Mouse (Mus musculus): ENCODE data around the gene Cpa5. TPM values are rescaled to one million over a fixed set of nuclear protein-coding genes. Genes with fewer than 3 reads are reported as not detected.

Gene Cpa5
- polyA plus RNA-seq, 1 experiment from 2014 or later: 0.14 TPM

DNA sequence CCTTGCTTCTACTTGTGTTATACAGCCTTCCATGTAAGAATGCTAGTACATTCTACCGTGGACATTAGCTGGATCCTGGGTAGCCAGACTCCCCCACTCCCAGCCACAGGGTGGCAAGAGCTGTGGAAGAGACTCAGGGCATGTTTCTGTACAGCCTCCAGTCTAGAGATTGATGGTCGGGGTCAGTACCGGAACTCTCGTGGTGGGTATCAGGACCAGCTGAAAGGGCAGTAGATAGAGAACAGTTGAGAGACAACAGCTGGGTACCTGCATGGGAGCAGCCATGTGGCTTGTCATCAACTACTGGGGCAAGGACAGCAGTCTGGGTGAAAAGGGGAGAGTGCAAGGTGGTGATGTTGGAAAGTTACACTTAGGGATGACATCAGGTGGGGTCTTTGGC is 5.7 kb upstream of the Cpa5 start:
- Histone ChIP-seq H3K36me3 (no peaks in the 10 kb centered on the region), H3K9me3 (no peaks in the 10 kb centered on the region), H3K27ac (peak overlapping the region; percentile 82), H3K27me3 (no peaks in the 10 kb centered on the region), H3K4me1 (replicated peaks) (peaks cover 35% of the 10 kb centered on the region), H3K4me3 (replicated peaks) (no peak overlapping the region), H3K4me2 (no peak overlapping the region), H3K9ac (replicated peaks) (no peak overlapping the region)
- ATAC-seq (ENCODE audit: insufficient number of reproducible peaks, insufficient read depth, low FRiP score, low TSS enrichment, low read depth): no peak
- 88% methylated on average over 4 of the region's 4 CpGs for WGBS

DNA sequence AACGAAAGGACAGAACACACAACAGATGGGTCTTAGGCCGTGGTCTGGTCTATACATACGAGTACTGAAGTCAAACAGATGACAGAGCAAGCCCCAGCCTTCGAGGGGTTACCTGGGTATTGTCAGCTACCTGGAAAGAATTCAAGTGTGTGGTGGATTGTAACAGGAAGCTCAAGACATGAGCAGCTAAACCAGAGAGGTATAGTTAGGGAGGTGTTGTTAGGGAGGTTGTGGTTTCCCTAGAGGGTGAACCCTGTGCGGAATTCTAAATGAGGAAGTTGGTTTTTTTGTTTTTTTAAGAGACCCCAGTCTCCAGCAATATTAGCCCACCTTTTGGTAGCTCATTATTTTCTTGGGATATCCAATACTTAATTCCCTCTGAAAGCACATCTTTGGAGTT is 5.1 kb upstream of the Cpa5 start:
- H3K36me3 ChIP-seq: no peaks in the 10 kb centered on the region
- 73% methylated on average over 5 of the region's 5 CpGs for WGBS
- H3K27ac ChIP-seq: peak overlapping the region; percentile 82
- no peak overlapping the region for H3K4me2 ChIP-seq
- no peaks in the 10 kb centered on the region for H3K9me3 ChIP-seq
- no peak for ATAC-seq (ENCODE audit: insufficient number of reproducible peaks, insufficient read depth, low FRiP score, low TSS enrichment, low read depth)
- H3K9ac ChIP-seq (replicated peaks): no peak overlapping the region
- H3K4me1 ChIP-seq (replicated peaks): peaks cover 35% of the 10 kb centered on the region
- H3K4me3 ChIP-seq (replicated peaks): no peak overlapping the region
- H3K27me3 ChIP-seq: no peaks in the 10 kb centered on the region

DNA sequence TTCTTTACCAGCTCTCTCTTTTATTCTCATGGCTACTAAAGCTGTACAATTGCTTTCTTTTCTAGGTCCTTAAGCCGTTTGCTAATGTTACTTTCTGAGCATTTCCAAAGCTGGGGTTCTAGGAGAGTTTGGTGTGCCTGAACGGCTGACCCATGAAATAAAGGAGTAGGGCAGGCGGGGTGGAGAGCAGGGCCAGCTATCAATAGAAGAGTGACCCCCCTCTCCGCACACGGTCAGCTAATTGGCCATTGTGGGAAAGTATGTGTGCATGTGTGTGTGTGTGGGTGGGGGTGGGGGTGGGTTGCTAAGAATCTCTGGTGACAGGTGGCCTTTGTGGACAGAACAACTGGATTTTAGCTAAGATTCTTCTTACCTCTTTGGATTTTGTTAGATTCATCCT is 402 bp downstream of the Cpa5 start:
- Histone ChIP-seq H3K4me3 (replicated peaks) (no peak overlapping the region), H3K9me3 (no peaks in the 10 kb centered on the region), H3K9ac (replicated peaks) (no peak overlapping the region), H3K27me3 (no peaks in the 10 kb centered on the region), H3K27ac (no peak overlapping the region), H3K4me1 (replicated peaks) (peaks cover 21% of the 10 kb centered on the region), H3K36me3 (no peaks in the 10 kb centered on the region), H3K4me2 (no peak overlapping the region)
- no peak for ATAC-seq (ENCODE audit: insufficient number of reproducible peaks, insufficient read depth, low FRiP score, low TSS enrichment, low read depth)
- WGBS: 75% methylated on average over 5 of the region's 5 CpGs

DNA sequence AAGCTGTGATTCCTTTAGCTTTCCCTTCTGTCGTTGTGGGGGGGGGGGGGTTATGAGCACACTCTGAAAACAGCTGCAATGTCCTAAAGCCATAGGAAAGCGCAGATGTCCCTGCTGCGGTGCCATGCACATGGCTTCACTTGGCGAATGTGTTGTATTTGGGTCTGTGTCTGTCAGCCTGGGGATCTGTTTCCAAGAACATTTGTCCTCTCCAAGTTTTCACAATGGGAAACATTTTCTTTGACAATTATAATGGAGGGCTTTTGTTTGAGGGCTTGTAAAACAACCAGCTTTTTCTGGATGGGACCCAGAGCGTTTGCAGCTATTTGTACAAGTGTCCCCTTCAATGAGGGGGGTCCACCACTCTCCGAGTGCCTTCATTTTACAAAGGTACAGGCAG is 3.4 kb downstream of the Cpa5 start:
- Histone ChIP-seq H3K4me2 (no peak overlapping the region), H3K27ac (peak overlapping the region; percentile 95; the same call in 1 of the 2 replicates), H3K9me3 (no peaks in the 10 kb centered on the region), H3K9ac (replicated peaks) (no peak overlapping the region), H3K27me3 (no peaks in the 10 kb centered on the region), H3K4me3 (replicated peaks) (no peak overlapping the region), H3K4me1 (replicated peaks) (peaks cover 48% of the 10 kb centered on the region), H3K36me3 (no peaks in the 10 kb centered on the region)
- ATAC-seq (ENCODE audit: insufficient number of reproducible peaks, insufficient read depth, low FRiP score, low TSS enrichment, low read depth): no peak
- 81% methylated on average over 6 of the region's 6 CpGs for WGBS

DNA sequence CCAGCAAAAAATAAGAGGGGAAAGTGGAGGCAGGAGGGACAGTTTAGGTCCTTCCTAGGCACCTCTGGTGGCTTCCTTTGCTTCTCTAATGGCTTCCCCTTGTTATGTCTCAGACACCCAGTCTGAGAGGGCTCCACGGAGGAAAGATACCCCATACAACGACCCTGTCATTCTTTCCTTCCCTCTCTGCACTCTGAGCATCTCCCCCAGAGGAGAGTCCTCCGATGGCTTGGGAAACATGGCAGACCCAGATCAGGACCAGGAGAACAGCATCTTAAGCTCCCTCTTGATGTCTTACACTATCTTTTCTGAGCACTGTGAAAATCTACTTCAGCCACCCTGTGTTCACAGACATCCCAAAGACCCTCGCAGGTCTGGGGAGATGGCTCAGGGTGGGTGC is 4.9 kb downstream of the Cpa5 start:
- H3K4me3 ChIP-seq (replicated peaks): no peak overlapping the region
- WGBS: 15% methylated on average over 4 of the region's 4 CpGs
- H3K9me3 ChIP-seq: no peaks in the 10 kb centered on the region
- peaks cover 48% of the 10 kb centered on the region for H3K4me1 ChIP-seq (replicated peaks)
- H3K27me3 ChIP-seq: no peaks in the 10 kb centered on the region
- peak overlapping the region; percentile 95 for H3K27ac ChIP-seq
- H3K36me3 ChIP-seq: no peaks in the 10 kb centered on the region
- H3K4me2 ChIP-seq: peak overlapping the region; percentile 52
- no peak overlapping the region for H3K9ac ChIP-seq (replicated peaks)
- no peak for ATAC-seq (ENCODE audit: insufficient number of reproducible peaks, insufficient read depth, low FRiP score, low TSS enrichment, low read depth)

DNA sequence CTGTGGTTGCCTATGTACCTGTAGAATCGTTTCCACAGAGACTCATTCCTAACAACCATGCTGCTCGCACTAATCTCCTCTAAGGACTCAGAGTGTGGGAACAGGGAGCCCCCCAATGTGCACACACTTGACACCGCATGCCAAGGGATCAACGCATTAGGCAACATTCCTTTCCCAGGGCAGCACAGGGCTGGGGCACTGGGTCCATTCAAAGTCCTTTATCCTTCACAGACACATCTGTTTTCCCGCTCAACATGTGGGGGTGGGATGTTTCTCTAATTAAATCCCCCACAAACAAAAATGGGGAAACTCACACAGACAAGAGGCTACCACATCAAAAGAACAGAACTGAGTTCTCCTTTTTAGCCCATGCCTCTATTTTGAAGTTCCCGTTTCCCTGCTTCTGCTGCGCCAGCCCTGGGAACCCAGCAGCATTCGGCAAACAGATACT is 5.7 kb downstream of the Cpa5 start:
- ATAC-seq (ENCODE audit: insufficient number of reproducible peaks, insufficient read depth, low FRiP score, low TSS enrichment, low read depth): peak; percentile 48
- Histone ChIP-seq H3K27ac (peak overlapping the region; percentile 95), H3K4me1 (replicated peaks) (peaks cover 48% of the 10 kb centered on the region), H3K4me3 (replicated peaks) (0 out of 2 replicates have a peak overlapping the region, but pooled peaks have one; percentile 6), H3K9ac (replicated peaks) (peak overlapping the region; percentile 18; the same call in 1 of the 2 replicates), H3K36me3 (no peaks in the 10 kb centered on the region), H3K9me3 (no peaks in the 10 kb centered on the region), H3K4me2 (peak overlapping the region; percentile 52), H3K27me3 (no peaks in the 10 kb centered on the region)
- 0% methylated on average over 8 of the region's 8 CpGs for WGBS

DNA sequence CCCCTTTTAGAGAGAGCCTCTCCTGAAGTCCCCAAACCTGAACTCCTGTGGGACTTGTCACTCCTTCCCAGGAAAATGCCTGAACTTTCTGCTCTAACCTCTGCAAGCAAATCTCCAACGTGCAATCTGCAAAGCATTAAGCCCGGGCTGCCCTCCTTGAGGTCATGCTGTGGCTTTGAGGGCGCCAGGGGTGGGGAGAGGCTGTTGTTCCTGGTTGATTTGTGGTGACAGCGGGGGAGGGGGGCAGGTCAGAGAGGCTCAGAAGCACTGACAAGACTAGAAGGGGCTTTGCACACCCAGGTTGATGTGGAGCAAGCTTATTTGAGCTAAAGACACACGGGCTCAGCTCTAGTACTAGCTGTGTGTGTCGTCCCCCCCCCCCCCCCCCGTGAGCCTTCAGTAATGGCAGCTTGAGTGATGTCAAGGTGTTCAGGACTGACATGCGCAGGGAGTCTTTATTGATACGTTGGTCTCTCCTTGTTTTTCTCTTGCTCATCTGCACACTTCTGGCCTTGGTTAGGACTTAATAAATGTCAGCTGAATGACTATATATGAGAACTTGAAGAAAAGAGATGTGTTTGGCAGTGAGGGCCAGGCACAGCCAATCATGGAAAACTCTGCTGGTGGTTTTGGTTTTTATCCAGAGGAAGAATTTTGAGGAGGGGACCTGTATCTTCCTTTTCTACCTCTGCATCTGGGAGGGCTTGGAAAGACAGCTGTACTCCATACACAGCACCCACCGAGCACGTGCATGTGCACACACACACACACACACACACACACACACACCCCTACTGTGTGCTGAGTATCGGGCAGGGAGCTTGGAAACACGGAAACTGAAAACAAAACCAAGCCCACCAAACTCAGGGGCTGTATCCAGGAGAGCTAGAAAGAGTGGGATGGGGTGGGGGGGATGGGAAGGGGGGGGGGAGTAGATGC is 6.5 kb downstream of the Cpa5 start:
- Histone ChIP-seq H3K27ac (peak overlapping the region; percentile 95), H3K9ac (replicated peaks) (peak overlapping the region; percentile 44; the same call in 1 of the 2 replicates), H3K4me3 (replicated peaks) (peak overlapping the region; percentile 17; the same call in 1 of the 2 replicates), H3K36me3 (no peaks in the 10 kb centered on the region), H3K4me2 (peak overlapping the region; percentile 52), H3K9me3 (no peaks in the 10 kb centered on the region), H3K27me3 (no peaks in the 10 kb centered on the region), H3K4me1 (replicated peaks) (peaks cover 48% of the 10 kb centered on the region)
- 2% methylated on average over 13 of the region's 13 CpGs for WGBS
- peak; percentile 43 for ATAC-seq (ENCODE audit: insufficient number of reproducible peaks, insufficient read depth, low FRiP score, low TSS enrichment, low read depth)

DNA sequence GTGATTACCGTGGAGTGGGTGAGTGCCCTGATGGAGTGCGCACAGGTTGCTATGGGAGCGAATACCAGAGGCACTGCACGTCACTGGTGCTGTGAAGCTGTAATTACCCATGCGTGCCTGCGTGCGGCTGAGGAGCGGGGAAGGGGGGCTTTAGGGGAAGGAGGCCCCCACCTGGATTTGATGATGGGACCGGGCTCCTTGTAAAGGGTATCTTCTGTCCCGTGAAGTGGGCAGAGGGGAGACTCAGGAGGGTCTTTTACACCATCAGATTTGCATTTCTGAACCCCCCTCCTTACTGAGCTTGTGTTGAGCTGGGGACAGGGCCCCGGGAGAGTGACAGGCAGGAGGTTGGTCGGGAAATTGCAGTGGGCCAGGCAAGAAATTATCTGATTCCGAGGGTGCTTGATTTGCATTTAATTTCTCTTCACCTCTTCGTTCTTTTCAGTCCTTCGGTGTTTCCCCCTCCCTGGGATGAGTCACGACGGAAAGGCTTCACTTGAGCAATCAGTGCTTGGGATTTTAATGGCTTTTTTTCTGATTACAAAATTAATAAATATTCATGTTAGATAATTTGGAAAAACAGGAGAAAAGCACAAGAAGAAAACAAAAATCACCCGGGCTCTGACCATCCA is 7.3 kb downstream of the Cpa5 start:
- H3K4me1 ChIP-seq (replicated peaks): peaks cover 48% of the 10 kb centered on the region
- WGBS: 5% methylated on average over 18 of the region's 18 CpGs
- H3K4me2 ChIP-seq: peak overlapping the region; percentile 52
- no peaks in the 10 kb centered on the region for H3K36me3 ChIP-seq
- peak overlapping the region; percentile 44; the same call in 1 of the 2 replicates for H3K9ac ChIP-seq (replicated peaks)
- H3K27me3 ChIP-seq: no peaks in the 10 kb centered on the region
- peak overlapping the region; percentile 95 for H3K27ac ChIP-seq
- peak overlapping the region; percentile 17; the same call in 1 of the 2 replicates for H3K4me3 ChIP-seq (replicated peaks)
- peak; percentile 58 for ATAC-seq (ENCODE audit: insufficient number of reproducible peaks, insufficient read depth, low FRiP score, low TSS enrichment, low read depth)
- no peaks in the 10 kb centered on the region for H3K9me3 ChIP-seq

DNA sequence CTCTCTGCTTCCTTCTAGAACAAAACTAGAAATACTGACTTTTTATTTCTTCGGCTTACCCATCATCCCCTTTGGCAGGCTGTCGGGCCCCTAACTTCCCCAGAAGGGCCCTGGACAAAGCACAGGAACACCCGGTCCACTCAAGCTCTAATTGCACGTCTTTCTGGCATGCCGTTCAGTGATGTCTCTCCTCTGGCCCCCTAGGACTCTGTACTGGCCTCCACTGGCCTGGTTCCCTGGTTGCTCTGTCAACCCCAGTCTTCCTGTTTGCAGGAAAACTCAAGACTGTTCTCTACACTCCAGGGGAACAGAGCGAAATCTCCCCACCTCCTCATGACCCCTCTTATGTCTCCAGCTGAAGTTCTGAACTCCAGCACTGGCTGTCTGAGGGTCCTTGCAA is 7.9 kb downstream of the Cpa5 start:
- 37% methylated on average over 6 of the region's 6 CpGs for WGBS
- H3K27ac ChIP-seq: peak overlapping the region; percentile 77

DNA sequence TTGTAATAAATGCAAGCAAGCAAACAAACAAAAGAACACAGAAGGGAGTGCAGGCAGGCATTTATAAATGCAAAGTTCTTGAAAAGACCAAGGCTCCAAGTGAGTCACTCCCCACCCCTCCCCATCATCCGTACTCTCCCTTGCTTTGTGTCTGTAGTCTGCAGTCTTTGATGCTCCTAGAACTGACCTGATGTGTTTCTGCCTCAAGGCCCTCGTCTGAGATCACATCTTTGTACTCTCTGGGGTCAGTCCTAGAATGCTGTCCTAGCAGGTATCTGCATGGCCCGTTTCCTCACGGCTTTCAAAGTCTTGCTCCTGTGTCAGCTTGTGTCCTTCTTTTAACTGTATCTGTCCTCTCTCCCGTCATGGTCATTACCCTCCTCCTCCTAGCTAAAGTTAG is 8.8 kb downstream of the Cpa5 start:
- Histone ChIP-seq H3K27me3 (no peaks in the 10 kb centered on the region), H3K9ac (replicated peaks) (no peak overlapping the region), H3K4me2 (no peak overlapping the region), H3K4me3 (replicated peaks) (no peak overlapping the region), H3K9me3 (no peaks in the 10 kb centered on the region), H3K4me1 (replicated peaks) (peaks cover 46% of the 10 kb centered on the region), H3K36me3 (no peaks in the 10 kb centered on the region), H3K27ac (0 out of 2 replicates have a peak overlapping the region, but pooled peaks have one; percentile 77)
- WGBS: 73% methylated on average over 5 of the region's 5 CpGs
- ATAC-seq (ENCODE audit: insufficient number of reproducible peaks, insufficient read depth, low FRiP score, low TSS enrichment, low read depth): no peak

More for the DNA sequence above, 7.9 kb downstream of the Cpa5 start:
- peaks cover 48% of the 10 kb centered on the region for H3K4me1 ChIP-seq (replicated peaks)
- H3K4me3 ChIP-seq (replicated peaks): no peak overlapping the region
- no peaks in the 10 kb centered on the region for H3K36me3 ChIP-seq
- ATAC-seq (ENCODE audit: insufficient number of reproducible peaks, insufficient read depth, low FRiP score, low TSS enrichment, low read depth): no peak
- no peak overlapping the region for H3K9ac ChIP-seq (replicated peaks)
- H3K4me2 ChIP-seq: no peak overlapping the region
- H3K9me3 ChIP-seq: no peaks in the 10 kb centered on the region
- no peaks in the 10 kb centered on the region for H3K27me3 ChIP-seq

DNA sequence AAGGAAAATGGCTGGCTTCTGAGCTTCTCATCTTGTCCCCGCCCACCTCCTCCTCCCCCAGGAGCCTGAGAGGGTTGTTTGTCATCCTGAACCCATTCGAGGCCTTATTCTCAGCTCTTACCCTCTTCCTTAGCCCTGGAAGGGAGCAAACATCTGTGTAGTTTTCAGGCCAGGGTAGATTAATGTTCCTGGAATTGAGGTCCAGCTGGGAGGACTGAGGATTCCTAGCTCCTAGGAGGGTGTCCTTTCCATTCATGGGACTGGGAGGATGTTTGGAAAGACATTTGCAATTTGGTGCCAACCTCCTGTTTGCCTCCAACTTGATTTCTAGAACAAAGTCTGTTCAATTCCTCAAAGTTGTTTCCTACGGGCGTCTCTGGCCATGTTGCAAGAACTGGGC is 9.8 kb downstream of the Cpa5 start:
- no peak overlapping the region for H3K4me2 ChIP-seq
- no peaks in the 10 kb centered on the region for H3K36me3 ChIP-seq
- no peaks in the 10 kb centered on the region for H3K27me3 ChIP-seq
- no peak for ATAC-seq (ENCODE audit: insufficient number of reproducible peaks, insufficient read depth, low FRiP score, low TSS enrichment, low read depth)
- WGBS: 80% methylated on average over 4 of the region's 4 CpGs
- peaks cover 37% of the 10 kb centered on the region for H3K4me1 ChIP-seq (replicated peaks)
- H3K27ac ChIP-seq: peak overlapping the region; percentile 45; the same call in 1 of the 2 replicates
- no peak overlapping the region for H3K4me3 ChIP-seq (replicated peaks)
- H3K9me3 ChIP-seq: no peaks in the 10 kb centered on the region
- no peak overlapping the region for H3K9ac ChIP-seq (replicated peaks)
